Mouse (Mus musculus) Patski (cell line): ENCODE measurements around the gene Fam168b. TPM values are rescaled to one million over a fixed set of nuclear protein-coding genes. Genes with fewer than 3 reads are reported as not detected.

Source experiments
- ATAC-seq: fragments of 100-300 bp; one replicate; pipeline ENCODE4 v1.8.0; 2021
- CTCF ChIA-PET: fragments of 350-600 bp; sonication (Branson Sonifier 250); formaldehyde crosslinking; loops from one replicate; lab custom pipeline; 2022; ENCODE audit warnings: inconsistent platforms; lab: Charles Lee
- POLR2A ChIA-PET: fragments of 350-600 bp; sonication (Branson Sonifier 250); formaldehyde crosslinking; loops from one replicate; lab custom pipeline; 2022; ENCODE audit warnings: antibody characterized with exemption, inconsistent platforms; lab: Charles Lee
- DNase-seq: peaks from one replicate; pipeline ENCODE4 v3.0.0-alpha.2; 2011; ENCODE audit warnings: low read depth, low spot score
- H3K27me3 ChIP-seq: fragments of 371-371 bp; one replicate; pipeline ENCODE4 v1.5.1; 2021
- CTCF ChIP-seq: fragments of 100-300 bp; IDR thresholded peaks from one replicate; pipeline ENCODE4 v1.5.1; 2021
- in situ Hi-C: fragments of 300-500 bp; cut with MboI; formaldehyde crosslinking; loops from 3 replicates; pipeline ENCODE4 v1.11.1; 2018; ENCODE audit warnings: low pct_unique_long_range_greater_than_20kb, mixed read lengths
- polyA plus RNA-seq: library from polyadenylated mRNA; unstranded; gene quantifications from one replicate; pipeline ENCODE4 v1.2.3, GENCODE M21; 2021

Fam168b gene
- polyA plus RNA-seq, 1 experiment from 2014 or later, result 107 TPM

DNA sequence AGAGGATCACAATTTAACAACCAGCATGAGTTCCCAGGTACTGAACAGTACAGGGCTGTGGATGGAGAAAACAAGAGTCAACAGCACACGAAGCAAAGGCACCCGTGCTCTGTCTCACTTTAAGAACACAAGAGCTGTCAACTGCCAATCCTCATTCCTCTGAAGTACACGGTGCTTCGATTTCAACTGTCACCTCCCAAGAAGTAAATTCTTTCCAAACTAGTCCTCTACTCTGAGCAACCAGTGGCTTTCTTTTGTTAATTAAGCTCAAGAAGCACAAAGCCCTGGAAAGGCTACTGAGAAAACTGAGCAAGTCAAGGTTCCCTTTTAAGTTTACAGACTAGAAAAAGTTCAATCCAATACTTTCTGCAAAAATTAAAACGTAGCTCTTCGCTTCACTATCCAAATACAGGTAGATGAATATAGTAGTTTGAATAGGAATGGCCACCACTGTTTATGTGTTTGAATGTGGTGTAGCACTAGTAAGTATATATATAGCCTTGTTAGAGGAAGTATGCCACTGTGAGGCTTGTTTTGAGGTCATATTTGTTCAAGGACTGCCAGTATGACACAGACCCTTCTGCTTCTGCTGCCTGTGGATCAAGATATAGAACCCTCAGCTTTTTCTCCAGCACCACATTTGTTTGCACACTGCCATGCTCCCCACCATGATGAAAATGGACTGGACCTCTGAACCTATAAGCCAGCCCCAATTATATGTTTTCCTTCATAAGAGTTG lies 4.7 kb downstream of the Fam168b start:
- H3K27me3 ChIP-seq, result no peaks in the 10 kb centered on the region
- no peak for DNase-seq
- ChIA-PET CTCF (interaction anchor here (0.8 kb wide), 1 partner anchor 14 kb away, joined by 3 read pairs; no protein-coding TSS in a partner anchor), POLR2A (no interaction called here)
- no peak for ATAC-seq
- no peak for TF ChIP-seq CTCF
- in situ Hi-C loops, result loop anchor here (25.0 kb wide), 1 partner anchor 1076 kb away; the partner anchor contains the start of gene Bag2

DNA sequence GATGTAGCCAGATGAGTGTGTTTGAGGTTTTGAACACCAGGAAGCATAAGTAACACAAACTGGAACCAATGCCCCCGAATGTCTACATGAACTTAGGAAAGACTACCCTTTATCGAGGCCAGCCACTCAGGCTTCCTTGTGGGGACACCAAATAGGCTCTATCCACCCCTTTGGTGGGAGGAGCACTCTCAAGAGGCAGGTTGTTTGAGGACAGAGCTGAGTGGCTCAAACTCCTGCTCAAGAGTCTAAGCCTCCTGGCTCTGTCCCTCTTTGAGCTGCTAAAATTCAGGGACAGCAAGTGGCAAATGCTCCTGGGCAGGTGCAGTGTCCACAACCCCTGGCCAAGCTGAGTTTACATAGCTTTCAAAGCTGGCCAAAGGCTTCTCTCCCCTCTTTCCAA lies 8.0 kb downstream of the Fam168b start:
- ATAC-seq, result no peak
- no peaks in the 10 kb centered on the region for H3K27me3 ChIP-seq
- no peak for TF ChIP-seq CTCF
- DNase-seq, result no peak
- in situ Hi-C loops, result loop anchor here (25.0 kb wide), 1 partner anchor 1073 kb away; the partner anchor contains the start of gene Bag2
- ChIA-PET CTCF (interaction anchor here (1.5 kb wide), 1 partner anchor 10 kb away, joined by 5 read pairs; no protein-coding TSS in a partner anchor), POLR2A (interaction anchor here (0.7 kb wide), 1 partner anchor 545 kb away, joined by 5 read pairs; no protein-coding TSS in a partner anchor)

DNA sequence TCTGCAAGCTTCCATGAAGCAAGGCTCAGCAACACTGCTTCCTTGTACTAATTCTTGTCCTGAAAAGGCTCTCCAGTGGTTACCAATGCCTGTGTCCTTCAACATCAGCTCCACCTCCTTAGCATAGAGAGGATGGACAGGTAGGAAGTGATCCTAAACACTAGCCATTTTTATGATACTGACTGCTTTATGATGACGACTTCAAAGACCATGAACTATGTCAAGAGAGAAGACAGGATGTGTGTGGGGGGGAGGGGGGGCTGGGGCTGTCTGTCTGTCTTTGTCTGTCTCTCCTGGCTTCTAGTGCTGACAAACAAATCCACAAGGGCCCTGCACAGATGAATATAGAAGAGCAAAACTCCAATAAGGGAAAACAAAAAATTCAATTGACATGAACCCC lies 11.5 kb downstream of the Fam168b start:
- in situ Hi-C loops, result loop anchor here (25.0 kb wide), 1 partner anchor 1069 kb away; the partner anchor contains the start of gene Bag2
- ChIA-PET CTCF (no interaction called here), POLR2A (no interaction called here)
- TF ChIP-seq CTCF, result no peak
- DNase-seq (no peak), ATAC-seq (no peak)
- H3K27me3 ChIP-seq, result no peaks in the 10 kb centered on the region

DNA sequence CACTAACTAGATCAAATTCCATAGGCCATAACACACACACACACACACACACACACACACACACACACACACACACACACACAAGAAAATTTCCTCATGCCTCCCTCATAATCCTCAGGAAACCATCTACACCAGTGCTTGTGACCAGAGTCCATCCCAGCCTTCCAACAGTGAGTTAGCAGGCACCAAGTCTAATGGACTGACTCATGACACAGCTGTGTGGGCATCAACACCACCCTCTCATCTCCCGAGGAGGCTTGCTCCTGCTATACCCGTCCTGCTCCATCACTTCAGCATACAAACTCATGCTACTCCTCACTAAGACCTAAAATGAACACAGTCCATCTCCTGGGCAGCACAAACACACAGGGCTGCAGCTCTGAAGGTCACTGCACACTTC lies 11.9 kb downstream of the Fam168b start:
- DNase-seq (no peak), ATAC-seq (no peak)
- in situ Hi-C loops, result loop anchor here (25.0 kb wide), 1 partner anchor 1069 kb away; the partner anchor contains the start of gene Bag2
- POLR2A ChIA-PET, result no interaction called here
- CTCF ChIA-PET, result no interaction called here
- TF ChIP-seq CTCF, result no peak
- H3K27me3 ChIP-seq, result no peaks in the 10 kb centered on the region

DNA sequence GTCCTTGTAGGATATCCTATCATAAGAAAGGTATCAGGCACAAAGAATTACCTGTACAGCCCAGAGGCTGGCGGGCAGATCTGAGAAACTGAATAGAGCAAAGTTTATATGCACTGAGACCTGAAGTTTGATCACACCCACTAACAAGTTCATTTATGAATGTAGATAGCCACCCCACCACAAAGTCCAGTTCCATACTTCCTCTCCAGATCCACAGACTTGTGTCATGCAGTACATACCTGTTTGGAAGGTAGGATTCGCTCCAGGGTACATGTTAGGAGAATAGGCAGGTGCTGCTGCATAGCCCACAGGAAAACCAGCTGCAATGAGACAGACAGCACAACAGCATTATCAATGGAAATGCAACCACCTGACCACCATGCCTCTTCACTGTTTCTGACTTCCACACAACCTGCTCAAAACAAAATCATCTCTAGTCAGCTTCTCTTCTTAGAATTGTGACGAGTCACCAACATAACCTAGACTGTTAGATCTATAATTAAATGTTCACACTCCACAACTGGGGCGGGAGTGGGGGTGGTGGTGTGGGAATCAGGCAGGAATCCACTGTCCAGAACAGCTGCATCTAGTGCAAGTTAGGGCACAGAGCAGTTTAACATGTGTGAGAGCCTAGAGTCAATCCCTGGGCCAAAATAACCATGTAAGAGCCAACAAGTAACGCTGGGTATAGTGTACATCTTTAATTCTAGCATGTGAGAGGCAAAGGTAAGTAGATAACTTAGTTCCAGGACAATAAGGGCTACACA lies 14.2 kb downstream of the Fam168b start:
- TF ChIP-seq CTCF, result no peak
- CTCF ChIA-PET, result interaction anchor here (1.3 to 1.6 kb wide), 2 partner anchors 10 to 12 kb away, joined by 4 read pairs; no protein-coding TSS in a partner anchor
- no peak for DNase-seq
- POLR2A ChIA-PET, result interaction anchor here (1.2 to 1.5 kb wide), 3 partner anchors 10 to 22 kb away, joined by 3 to 5 read pairs (median 4); no protein-coding TSS in a partner anchor
- H3K27me3 ChIP-seq, result no peaks in the 10 kb centered on the region
- ATAC-seq, result no peak
- in situ Hi-C loops, result loop anchor here (25.0 kb wide), 1 partner anchor 1066 kb away; the partner anchor contains the start of gene Bag2

DNA sequence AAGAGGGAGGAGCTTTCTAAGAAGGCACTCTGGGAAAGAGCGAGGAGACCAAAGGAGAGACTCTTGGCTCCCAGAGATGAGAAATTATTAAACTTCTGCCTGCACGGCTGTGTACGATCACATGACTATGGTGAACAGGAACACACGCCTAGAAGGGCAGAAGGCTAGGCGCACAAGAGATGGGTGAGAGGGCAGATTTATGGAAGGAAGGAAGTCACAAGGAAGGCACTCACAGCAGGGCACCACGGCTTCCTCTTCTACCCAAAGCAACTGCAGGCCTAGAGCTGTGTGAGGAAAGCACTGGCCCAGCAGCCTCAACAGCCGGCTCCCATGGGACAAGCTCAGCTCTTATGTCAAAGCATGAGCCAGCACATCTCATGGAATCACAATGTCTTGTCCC lies 15.0 kb downstream of the Fam168b start:
- in situ Hi-C loops, result loop anchor here (25.0 kb wide), 1 partner anchor 1066 kb away; the partner anchor contains the start of gene Bag2
- ATAC-seq, result no peak
- H3K27me3 ChIP-seq, result no peaks in the 10 kb centered on the region
- ChIA-PET CTCF (interaction anchor here (1.3 to 2.1 kb wide), 3 partner anchors 9 to 39 kb away, joined by 4 read pairs; no protein-coding TSS in a partner anchor), POLR2A (interaction anchor here (1.5 kb wide), 1 partner anchor 9 kb away, joined by 4 read pairs; no protein-coding TSS in a partner anchor)
- TF ChIP-seq CTCF, result no peak
- no peak for DNase-seq

DNA sequence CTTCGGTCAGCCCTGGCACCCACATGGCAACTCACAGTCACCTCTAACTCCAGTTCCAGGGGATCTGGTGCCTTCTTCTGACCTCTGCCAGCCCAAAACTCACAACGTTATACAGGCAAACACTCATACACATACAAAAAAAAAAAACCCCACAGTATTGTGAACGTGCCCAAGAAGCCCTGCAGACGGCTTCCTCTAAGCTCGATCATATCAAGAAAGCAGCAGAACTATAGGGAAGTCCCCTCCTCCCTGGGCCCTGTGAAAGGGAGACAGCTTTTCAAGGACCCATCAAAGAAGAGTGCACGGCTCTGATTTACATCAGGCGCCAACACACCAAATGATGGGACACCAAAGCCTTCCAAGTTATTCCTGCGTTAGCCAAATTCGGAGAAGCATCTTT lies 17.0 kb downstream of the Fam168b start:
- no peaks in the 10 kb centered on the region for H3K27me3 ChIP-seq
- ChIA-PET CTCF (interaction anchor here (0.6 to 1.0 kb wide), 2 partner anchors 16 to 25 kb away, joined by 3 read pairs; no protein-coding TSS in a partner anchor), POLR2A (no interaction called here)
- in situ Hi-C loops, result loop anchor here (25.0 kb wide), 1 partner anchor 1064 kb away; the partner anchor contains the start of gene Bag2
- TF ChIP-seq CTCF, result no peak
- ATAC-seq (no peak), DNase-seq (no peak)

DNA sequence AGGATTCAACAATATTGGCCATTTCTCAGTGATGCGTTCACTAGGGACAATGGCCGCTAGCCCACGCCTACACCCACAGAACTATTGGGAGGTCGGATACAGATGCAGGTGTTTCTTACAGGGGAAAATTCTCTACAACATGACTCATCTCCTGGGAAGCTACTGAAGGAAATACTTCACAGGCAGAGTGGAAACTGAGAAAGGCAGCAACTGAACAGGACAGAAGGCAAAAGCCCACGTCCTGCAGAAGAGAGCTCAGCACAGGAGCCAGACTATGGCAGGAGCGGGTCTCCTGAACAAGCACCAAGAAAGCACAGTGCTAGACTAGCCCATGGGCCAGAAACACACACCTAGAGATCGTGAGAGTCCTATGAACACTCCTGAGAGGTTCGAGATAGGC lies 18.7 kb downstream of the Fam168b start:
- no peak for DNase-seq
- ChIA-PET CTCF (interaction anchor here (0.9 kb wide), 1 partner anchor 14 kb away, joined by 3 read pairs; no protein-coding TSS in a partner anchor), POLR2A (no interaction called here)
- in situ Hi-C loops, result no loop called here
- ATAC-seq, result no peak
- H3K27me3 ChIP-seq, result no peaks in the 10 kb centered on the region
- no peak for TF ChIP-seq CTCF

DNA sequence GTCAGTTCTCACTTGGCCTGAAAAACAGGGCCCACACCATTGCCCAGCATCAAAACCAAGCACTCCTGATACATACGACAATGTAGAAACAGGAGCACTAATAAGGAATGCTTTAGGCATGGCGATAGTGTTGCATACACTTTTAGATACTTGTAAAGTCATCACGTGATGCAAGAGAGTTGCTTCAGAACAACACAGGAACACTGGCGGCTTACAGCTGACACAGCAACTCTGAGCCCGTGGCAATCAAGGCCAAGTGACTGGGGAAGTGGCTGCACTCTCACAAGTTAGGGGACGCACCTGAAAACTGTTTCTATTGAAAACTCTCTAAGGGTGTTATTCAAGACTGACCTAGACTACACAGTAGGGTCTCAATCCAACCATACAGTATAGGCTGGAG lies 19.5 kb downstream of the Fam168b start:
- CTCF ChIA-PET, result no interaction called here

DNA sequence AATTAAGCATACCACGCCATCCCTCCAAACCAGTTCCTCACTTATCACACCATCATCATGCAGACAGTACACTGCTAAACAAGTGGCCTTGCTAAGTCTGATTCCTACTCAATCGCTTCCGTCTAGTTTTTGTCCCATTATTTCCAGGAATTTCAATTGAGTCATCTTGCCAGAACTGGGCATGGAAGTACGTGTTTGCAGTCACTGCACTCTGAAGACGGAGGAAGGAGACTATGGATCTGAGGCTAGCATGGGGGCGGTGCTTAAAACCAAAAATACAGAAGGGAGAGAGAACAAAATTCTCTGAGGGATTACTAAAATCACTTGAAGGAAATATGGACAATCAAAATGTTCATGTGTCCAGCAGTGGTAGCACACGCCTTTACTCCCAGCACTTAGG lies 20.1 kb downstream of the Fam168b start:
- DNase-seq (no peak), ATAC-seq (no peak)
- POLR2A ChIA-PET, result no interaction called here
- CTCF ChIA-PET, result no interaction called here
- no peaks in the 10 kb centered on the region for H3K27me3 ChIP-seq
- no peak for TF ChIP-seq CTCF
- in situ Hi-C loops, result no loop called here

More for the DNA sequence above, 19.5 kb downstream of the Fam168b start:
- in situ Hi-C loops, result no loop called here
- ATAC-seq, result no peak
- TF ChIP-seq CTCF, result no peak
- POLR2A ChIA-PET, result no interaction called here
- no peak for DNase-seq
- H3K27me3 ChIP-seq, result no peaks in the 10 kb centered on the region
